Mouse (Mus musculus) liver, embryonic 14 days (tissue): ENCODE measurements around the gene Sec1. TPM values are rescaled to one million over a fixed set of nuclear protein-coding genes. Genes with fewer than 3 reads are reported as not detected.

Source experiments
- polyA plus RNA-seq: library from polyadenylated mRNA; depleted of rRNA; stranded (reverse); fragments of >200 nt; gene quantifications from 2 replicates; pipeline ENCODE4 v1.2.3, GENCODE M21; 2012; rRNA removed

The Sec1 gene
- polyA plus RNA-seq = 0.02 TPM in 1 of 2 replicates, not detected in the other

GRCm38 (mm10) chr7:45693921-45694591 lies at the start of gene Sec1:
Gene Sec1 (minus strand): TSS chr7:45694402.

GRCm38 (mm10) chr7:45725713-45726112 lies 31.5 kb upstream of the Sec1 start, which contains the start of gene Spaca4:
Gene Spaca4 (minus strand): TSS chr7:45725813.

GRCm38 (mm10) chr7:45720413-45721233 lies 26.4 kb upstream of the Sec1 start, which contains the start of gene Fam83e:
Gene Fam83e (plus strand): TSS chr7:45721212.

GRCm38 (mm10) chr7:45717918-45718297 lies 23.7 kb upstream of the Sec1 start, which contains the start of gene Sphk2:
Gene Sphk2 (minus strand): TSS chr7:45718002.

GRCm38 (mm10) chr7:45715090-45715708 lies 21.0 kb upstream of the Sec1 start, which contains the start of gene Rpl18:
Gene Rpl18 (plus strand): TSS chr7:45715457.

GRCm38 (mm10) chr7:45704730-45705442 lies 10.7 kb upstream of the Sec1 start, which contains the start of gene Dbp:
Gene Dbp (plus strand): TSS chr7:45705088.

GRCm38 (mm10) chr7:45699523-45700141 lies 5.4 kb upstream of the Sec1 start, which contains the start of gene Car11:
Gene Car11 (plus strand): TSS chr7:45699843.

GRCm38 (mm10) chr7:45683396-45684050 lies 10.7 kb downstream of the Sec1 start, which contains the start of gene Ntn5:
Gene Ntn5 (plus strand): TSS chr7:45684022.

GRCm38 (mm10) chr7:45666161-45666560 lies 28.0 kb downstream of the Sec1 start, which contains the start of gene Fut2:
Gene Fut2 (minus strand): TSS chr7:45666394.

GRCm38 (mm10) chr7:45639561-45640027 lies 54.6 kb downstream of the Sec1 start, which contains the start of gene Mamstr:
Gene Mamstr (plus strand): TSS chr7:45639977.

Other genes starting within 250 kb of the Sec1 start
- 1,332 and 1,795 TPM in 2 replicates for gene Ftl1, start 234.5 kb downstream of the Sec1 start, polyA plus RNA-seq
- 52.2 and 58.7 TPM in 2 replicates for gene Bax, start 227.5 kb downstream of the Sec1 start, polyA plus RNA-seq
- gene Tulp2, start 212.5 kb downstream of the Sec1 start, polyA plus RNA-seq = 0.18 and 0.29 TPM in 2 replicates
- 0.06 TPM in 1 of 2 replicates, not detected in the other for gene Gm45808, start 207.6 kb downstream of the Sec1 start, polyA plus RNA-seq
- 2.0 and 2.2 TPM in 2 replicates for gene Dhdh, start 205.6 kb downstream of the Sec1 start, polyA plus RNA-seq
- gene Nucb1, start 184.0 kb downstream of the Sec1 start, polyA plus RNA-seq = 55.1 and 58.3 TPM in 2 replicates
- 112 and 129 TPM in 2 replicates for gene Ppp1r15a, start 168.1 kb downstream of the Sec1 start, polyA plus RNA-seq
- gene Plekha4, start 168.1 kb downstream of the Sec1 start, polyA plus RNA-seq = 0.75 and 0.86 TPM in 2 replicates
- gene Hsd17b14, start 139.5 kb downstream of the Sec1 start, polyA plus RNA-seq = 1.1 and 1.7 TPM in 2 replicates
- gene Bcat2, start 124.2 kb downstream of the Sec1 start, polyA plus RNA-seq = 35.6 and 40.6 TPM in 2 replicates
- gene Fgf21, start 78.9 kb downstream of the Sec1 start, polyA plus RNA-seq = not detected in 2 replicates
- 0.01 TPM in 1 of 2 replicates, not detected in the other for gene Fut1, start 77.1 kb downstream of the Sec1 start, polyA plus RNA-seq
- 0.09 and 0.10 TPM in 2 replicates for gene Izumo1, start 72.6 kb downstream of the Sec1 start, polyA plus RNA-seq
- 2.0 and 2.2 TPM in 2 replicates for gene Rasip1, start 66.9 kb downstream of the Sec1 start, polyA plus RNA-seq
- 0.37 and 0.43 TPM in 2 replicates for gene Mamstr, start 54.4 kb downstream of the Sec1 start, polyA plus RNA-seq
- not detected in 2 replicates for gene Fut2, start 28.0 kb downstream of the Sec1 start, polyA plus RNA-seq
- not detected in 2 replicates for gene Ntn5, start 10.4 kb downstream of the Sec1 start, polyA plus RNA-seq
- gene Car11, start 5.4 kb upstream of the Sec1 start, polyA plus RNA-seq = 0.14 and 0.37 TPM in 2 replicates
- 0.67 TPM in 2 replicates for gene Dbp, start 10.7 kb upstream of the Sec1 start, polyA plus RNA-seq
- gene Rpl18, start 21.1 kb upstream of the Sec1 start, polyA plus RNA-seq = 524 and 540 TPM in 2 replicates
- 6.3 and 7.1 TPM in 2 replicates for gene Sphk2, start 23.6 kb upstream of the Sec1 start, polyA plus RNA-seq
- 0.21 and 0.32 TPM in 2 replicates for gene Fam83e, start 26.8 kb upstream of the Sec1 start, polyA plus RNA-seq
- not detected in 2 replicates for gene Spaca4, start 31.4 kb upstream of the Sec1 start, polyA plus RNA-seq
- gene Lmtk3, start 89.3 kb upstream of the Sec1 start, polyA plus RNA-seq = 0.13 and 0.24 TPM in 2 replicates
- 0.22 and 0.28 TPM in 2 replicates for gene Sult2b1, start 90.3 kb upstream of the Sec1 start, polyA plus RNA-seq
- 19.2 and 19.7 TPM in 2 replicates for gene Cyth2, start 120.2 kb upstream of the Sec1 start, polyA plus RNA-seq
- gene Kcnj14, start 130.4 kb upstream of the Sec1 start, polyA plus RNA-seq = 0.08 TPM in 2 replicates
- gene Grwd1, start 136.5 kb upstream of the Sec1 start, polyA plus RNA-seq = 11.5 and 14.3 TPM in 2 replicates
- 52.6 and 59.3 TPM in 2 replicates for gene Kdelr1, start 178.4 kb upstream of the Sec1 start, polyA plus RNA-seq
- gene Grin2d, start 184.0 kb upstream of the Sec1 start, polyA plus RNA-seq = 0.09 TPM in 2 replicates
- gene Syngr4, start 202.3 kb upstream of the Sec1 start, polyA plus RNA-seq = 0.64 and 0.83 TPM in 2 replicates
- 7.8 and 8.8 TPM in 2 replicates for gene Tmem143, start 202.5 kb upstream of the Sec1 start, polyA plus RNA-seq
- 22.4 and 25.3 TPM in 2 replicates for gene Emp3, start 227.0 kb upstream of the Sec1 start, polyA plus RNA-seq
- 1.0 and 1.1 TPM in 2 replicates for gene Ccdc114, start 229.7 kb upstream of the Sec1 start, polyA plus RNA-seq